Mouse (Mus musculus) CH12.LX (cell line): ENCODE measurements at regions not wholly inside any gene's neighbourhood (a gene's known extent, or its start where the extent isn't known, plus 50 kb on each side); places are given as distances from the start of the nearest gene placed in this dataset.
"Not testable (repeated sequence)": the region's sequence is repeated elsewhere in the genome, so short reads cannot be mapped to it uniquely, and the experiment has no call there.

Experiments used
- DNase-seq: peaks from one replicate; pipeline ENCODE4 v3.0.0-alpha.2; 2013; ENCODE audit errors: extremely low read depth
- H3K27ac ChIP-seq: 2 replicates; pipeline ENCODE4 v1.5.1; 2012; ENCODE audit warnings: low read depth, mild to moderate bottlenecking, control low read depth, moderate library complexity; ENCODE audit not compliant: insufficient read depth
- H3K27me3 ChIP-seq: replicated peaks from 2 replicates; pipeline ENCODE3; 2012; ENCODE audit warnings: inconsistent platforms
- H3K36me3 ChIP-seq, 2 experiments: replicated peaks in 1 of 2; 2 replicates each; pipeline versions ENCODE3 to v1.6.1; 2012; ENCODE audit warnings: inconsistent platforms in 1 of 2, low read length in 1 of 2, mild to moderate bottlenecking in 1 of 2, mixed read lengths in 1 of 2, moderate library complexity in 1 of 2; ENCODE audit not compliant: control insufficient read depth in 1 of 2, insufficient read depth in 1 of 2
- H3K4me1 ChIP-seq, 2 experiments: 2 replicates each; pipeline ENCODE4 v1.6.1; 2012; ENCODE audit warnings: inconsistent platforms in 1 of 2, moderate library complexity in 1 of 2; ENCODE audit not compliant: insufficient read depth in 2 of 2, control insufficient read depth in 1 of 2
- H3K4me2 ChIP-seq: 2 replicates; pipeline ENCODE4 v1.6.1; 2012; ENCODE audit warnings: low read depth, mild to moderate bottlenecking, control low read depth; ENCODE audit not compliant: poor library complexity, insufficient read depth, severe bottlenecking
- H3K4me3 ChIP-seq, 3 experiments: fragments of 150-350 bp in 1 of 3; sonication (generic) in 1 of 3; replicated peaks in 1 of 3; 2 replicates each; pipeline versions ENCODE3 to v1.5.1; 2011 to 2012; ENCODE audit warnings: low read depth in 2 of 3, low read length in 2 of 3, mild to moderate bottlenecking in 2 of 3, moderate library complexity in 2 of 3, control low read depth in 1 of 3, improper control_type of control experiment in 1 of 3, inconsistent platforms in 1 of 3, mixed read lengths in 1 of 3; ENCODE audit not compliant: poor library complexity in 1 of 3
- H3K79me2 ChIP-seq: replicated peaks from 2 replicates; pipeline ENCODE4 v1.6.1; 2012; ENCODE audit warnings: mild to moderate bottlenecking, moderate library complexity; ENCODE audit not compliant: control insufficient read depth, poor library complexity, insufficient read depth, severe bottlenecking; ENCODE audit errors: extremely low read depth
- H3K9ac ChIP-seq: 2 replicates; pipeline ENCODE4 v1.6.1; 2012; ENCODE audit warnings: low read depth, mild to moderate bottlenecking, control low read depth, moderate library complexity; ENCODE audit not compliant: insufficient read depth
- H3K9me3 ChIP-seq: replicated peaks from 2 replicates; pipeline ENCODE3; 2012; ENCODE audit warnings: low read length, inconsistent platforms, mixed read lengths
- CTCF ChIP-seq, 2 experiments: IDR thresholded peaks in 1 of 2; conservative IDR thresholded peaks in 1 of 2; 2 replicates each; pipeline ENCODE4 v1.5.1; 2011 to 2012; ENCODE audit warnings: low read depth in 2 of 2, low read length in 2 of 2, improper control_type of control experiment in 1 of 2, inconsistent platforms in 1 of 2, mild to moderate bottlenecking in 1 of 2, moderate library complexity in 1 of 2
- JUND ChIP-seq: conservative IDR thresholded peaks from 2 replicates; pipeline ENCODE4 v1.6.1; 2011; ENCODE audit warnings: low read depth, low read length, improper control_type of control experiment
- MAFK ChIP-seq: IDR thresholded peaks from 2 replicates; pipeline ENCODE4 v1.6.1; 2011; ENCODE audit warnings: low read length, improper control_type of control experiment; ENCODE audit not compliant: insufficient replicate concordance
- MXI1 ChIP-seq: IDR thresholded peaks from 2 replicates; pipeline ENCODE4 v1.6.1; 2011; ENCODE audit warnings: mild to moderate bottlenecking, low read depth, low read length, improper control_type of control experiment
- NRF1 ChIP-seq: IDR thresholded peaks from 2 replicates; pipeline ENCODE4 v1.6.1; 2014; ENCODE audit warnings: low read depth, mild to moderate bottlenecking, inconsistent platforms, low read length, improper control_type of control experiment, moderate library complexity
- RAD21 ChIP-seq: IDR thresholded peaks from 2 replicates; pipeline ENCODE4 v1.6.1; 2011; ENCODE audit warnings: low read depth, mild to moderate bottlenecking, low read length, improper control_type of control experiment, moderate library complexity
- ZC3H11A ChIP-seq: IDR thresholded peaks from 2 replicates; pipeline ENCODE4 v1.6.1; 2012; ENCODE audit warnings: low read depth, mild to moderate bottlenecking, inconsistent platforms, low read length, improper control_type of control experiment
- dilution Hi-C: fragments of 300-500 bp; cut with MboI; formaldehyde crosslinking; loops from 2 replicates; pipeline ENCODE4 v1.14.3; 2020; ENCODE audit warnings: low sequenced_read_pairs; ENCODE audit not compliant: extremely low pct_unique_long_range_greater_than_20kb, extremely low pct_ligation_motif_present
- in situ Hi-C: fragments of 300-500 bp; cut with MboI; formaldehyde crosslinking; loops from 3 replicates; pipeline ENCODE4 v1.14.3; 2019; ENCODE audit warnings: low sequenced_read_pairs, low pct_ligation_motif_present, low pct_unique_long_range_greater_than_20kb, mixed read lengths

GRCm38 (mm10) chr6:3911284-3911683 lies 77.4 kb downstream of the Tfpi2 start:
- H3K9me3 ChIP-seq, result no peaks in the 10 kb centered on the region
- peaks cover 0 to 5% of the 10 kb centered on the region in 2 experiments; a peak in 2 of 4 replicates for H3K4me1 ChIP-seq
- in situ Hi-C loops, result no loop called here
- no peak for DNase-seq
- no peak overlapping the region for H3K27ac ChIP-seq
- H3K4me3 ChIP-seq, result no peak overlapping the region
- H3K36me3 ChIP-seq, result no peaks in the 10 kb centered on the region
- H3K4me2 ChIP-seq, result no peak overlapping the region
- TF ChIP-seq CTCF (conservative IDR thresholded peaks at IDR 0.05 in 1 of 2, IDR thresholded peaks at IDR 0.05 in 1 of 2; ENCODE audit: low read depth in 2 of 2, low read length in 2 of 2) (peak in 1 of 2 experiments; percentile 21; a peak in 2 of 4 replicates), RAD21 (peak; percentile 26; the same call in 1 of the 2 replicates), ZC3H11A (no peak)
- H3K79me2 ChIP-seq, result no peaks in the 10 kb centered on the region
- H3K9ac ChIP-seq, result no peak overlapping the region
- H3K27me3 ChIP-seq, result no peaks in the 10 kb centered on the region
- dilution Hi-C loops, result no loop called here

GRCm38 (mm10) chr6:3904704-3905103 lies 84.0 kb downstream of the Tfpi2 start:
- dilution Hi-C loops, result no loop called here

GRCm38 (mm10) chr6:3875816-3876215 lies 111.3 kb upstream of the Calcr start:
- H3K27me3 ChIP-seq, H3K9me3 ChIP-seq, H3K36me3 ChIP-seq, H3K4me2 ChIP-seq, in situ Hi-C loops, dilution Hi-C loops, H3K9ac ChIP-seq, H3K4me3 ChIP-seq, DNase-seq, H3K27ac ChIP-seq, H3K4me1 ChIP-seq, H3K79me2 ChIP-seq: not testable (repeated sequence)

More at GRCm38 (mm10) chr6:3904704-3905103, 84.0 kb downstream of the Tfpi2 start:
- Histone ChIP-seq H3K79me2 (no peaks in the 10 kb centered on the region), H3K27ac (no peak overlapping the region), H3K4me1 (no peaks in the 10 kb centered on the region), H3K9me3 (no peaks in the 10 kb centered on the region), H3K4me3 (no peak overlapping the region), H3K36me3 (no peaks in the 10 kb centered on the region), H3K27me3 (no peaks in the 10 kb centered on the region), H3K9ac (no peak overlapping the region), H3K4me2 (no peak overlapping the region)
- no peak for DNase-seq
- TF ChIP-seq MXI1 (no peak), MAFK (no peak), JUND (no peak), NRF1 (peak; percentile 20; the same call in 1 of the 2 replicates)
- TF ChIP-seq, all 38 proteins: peak for 1
- in situ Hi-C loops, result no loop called here

GRCm38 (mm10) chr6:3874826-3875225 lies 110.3 kb upstream of the Calcr start:
- H3K79me2 ChIP-seq, H3K27ac ChIP-seq, in situ Hi-C loops, H3K36me3 ChIP-seq, H3K9me3 ChIP-seq, DNase-seq, H3K27me3 ChIP-seq, H3K4me3 ChIP-seq, H3K4me1 ChIP-seq, dilution Hi-C loops, H3K4me2 ChIP-seq, H3K9ac ChIP-seq: not testable (repeated sequence)
